ENCODE assay signal across 8 mouse cellular contexts in the genomic region with DNA sequence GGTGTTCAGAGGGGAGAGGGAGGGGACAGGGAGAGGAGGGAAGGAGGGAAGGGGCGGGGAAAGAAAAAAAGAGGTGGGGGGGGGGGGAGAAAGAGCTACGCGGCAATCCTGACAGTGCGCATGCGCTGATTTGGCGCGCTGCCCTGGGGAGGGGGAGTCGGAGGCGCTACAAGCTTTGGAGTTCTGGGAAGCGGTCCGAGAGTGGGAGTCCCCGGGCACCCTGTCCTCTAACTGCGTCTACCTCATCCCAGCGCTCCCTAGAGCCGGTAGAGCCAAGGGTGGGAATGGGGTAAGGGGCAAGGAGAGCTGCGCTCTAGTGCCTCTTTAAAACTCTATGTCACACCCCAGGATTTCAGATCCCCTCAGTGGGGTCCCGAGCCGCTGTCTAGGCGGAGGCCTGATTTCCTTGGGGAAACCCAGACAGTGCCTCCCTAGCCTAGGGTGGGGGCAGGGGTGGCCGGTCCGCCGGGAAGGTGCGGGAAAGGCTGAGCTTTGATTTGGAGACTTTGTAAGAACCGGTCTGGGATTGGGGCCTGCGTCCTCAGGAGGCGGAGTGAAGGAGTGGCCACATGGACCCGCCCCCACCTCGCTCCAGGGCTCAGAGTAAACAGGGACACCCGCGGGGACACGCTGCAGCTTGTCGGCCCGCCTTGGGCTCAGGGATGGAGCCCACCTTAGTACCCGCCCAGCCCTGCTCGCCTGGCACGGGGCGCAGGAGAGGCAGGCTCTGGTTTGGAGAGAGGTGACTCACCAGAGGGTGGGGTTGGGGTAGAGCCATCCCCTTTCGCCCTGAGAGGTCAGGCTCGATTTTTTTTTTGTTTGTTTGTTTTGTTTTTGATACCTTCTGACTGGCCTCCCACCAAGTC. TPM values are rescaled to one million over a fixed set of nuclear protein-coding genes. Genes with fewer than 3 reads are reported as not detected.
DNase-seq lines count a peak whose midpoint lies in the region; ATAC-seq and TF ChIP-seq lines count a peak whose summit lies in the region.

No protein-coding gene starts in this region.

- H3K4me3 ChIP-seq in cerebellum, adult 2 months (replicated peaks; ENCODE audit: insufficient read depth, low read depth, low read length) = peak overlapping the region; percentile 90
- H3K4me3 ChIP-seq in forebrain, postnatal 0 days (ENCODE audit: low read depth, low read length) = peak overlapping the region; percentile 90
- H3K4me3 ChIP-seq in lung, postnatal 0 days (ENCODE audit: low read depth, low read length) = peak overlapping the region; percentile 62

- H3K27ac ChIP-seq in cerebellum, adult 2 months (ENCODE audit: insufficient read depth, low read length) = peak overlapping the region; percentile 94
- H3K27ac ChIP-seq in forebrain, postnatal 0 days (ENCODE audit: low read depth, low read length) = peak overlapping the region; percentile 72
- peak overlapping the region; percentile 98 for H3K27ac ChIP-seq in lung, postnatal 0 days (ENCODE audit: low read length)

- no peaks in the 10 kb centered on the region for H3K27me3 ChIP-seq in cerebellum, adult 2 months (ENCODE audit: control insufficient read depth, insufficient read depth, low read length)
- no peaks in the 10 kb centered on the region for H3K27me3 ChIP-seq in forebrain, postnatal 0 days (ENCODE audit: insufficient read depth, low read length)
- H3K27me3 ChIP-seq in lung, postnatal 0 days (replicated peaks; ENCODE audit: insufficient read depth, low read length) = peaks cover 3% of the 10 kb centered on the region; the same call in 1 of the 2 replicates

- H3K4me1 ChIP-seq in cerebellum, adult 2 months (ENCODE audit: control insufficient read depth, insufficient read depth, low read length) = peaks cover 13% of the 10 kb centered on the region
- H3K4me1 ChIP-seq in forebrain, postnatal 0 days (ENCODE audit: insufficient read depth) = peaks cover 30% of the 10 kb centered on the region
- H3K4me1 ChIP-seq in lung, postnatal 0 days (ENCODE audit: insufficient read depth, low read depth, low read length) = peaks cover under 1% of the 10 kb centered on the region

- no peak for TF ChIP-seq CTCF in cerebellum, adult 2 months (IDR thresholded peaks at IDR 0.05; ENCODE audit: borderline replicate concordance, insufficient read depth, low read depth, low read length)
- TF ChIP-seq CTCF in forebrain, postnatal 0 days (IDR thresholded peaks at IDR 0.05; ENCODE audit: low read depth) = 0 out of 2 replicates have a peak, but pooled peaks have one; percentile 3
- TF ChIP-seq CTCF in lung, postnatal 0 days (IDR thresholded peaks at IDR 0.05) = no peak

- peak; percentile 74 for TF ChIP-seq POLR2A in cerebellum, adult 2 months (IDR thresholded peaks at IDR 0.05; ENCODE audit: borderline replicate concordance, insufficient read depth, low read length)

- peak overlapping the region; percentile 96 for H3K9ac ChIP-seq in forebrain, postnatal 0 days
- H3K9ac ChIP-seq in lung, postnatal 0 days (replicated peaks; ENCODE audit: low read depth) = peak overlapping the region; percentile 66

- ATAC-seq in forebrain, postnatal 0 days = peak; percentile 73
- peak; percentile 88 for ATAC-seq in lung, postnatal 0 days

- no peaks in the 10 kb centered on the region for H3K36me3 ChIP-seq in forebrain, postnatal 0 days (ENCODE audit: insufficient read depth)
- H3K36me3 ChIP-seq in lung, postnatal 0 days (ENCODE audit: insufficient read depth, low read length) = no peaks in the 10 kb centered on the region

- DNase-seq in ES-CJ7 (ENCODE audit: low read depth, low spot score) = peak; percentile 95
- DNase-seq in cerebellum, adult 2 months = peak; percentile 94
- DNase-seq in forebrain, postnatal 0 days = peak; percentile 96
- peak; percentile 89 for DNase-seq in heart, postnatal 4 days
- peak; percentile 94 to 96 for DNase-seq in layer of hippocampus, postnatal 10 days (ENCODE audit: low spot score in 2 of 2)
- peak; percentile 97 for DNase-seq in lung, postnatal 0 days (ENCODE audit: low spot score)
- peak; percentile 86 for DNase-seq in ovary, postnatal 14 days (ENCODE audit: low spot score)
- peak; percentile 92 to 96 for DNase-seq in urinary bladder, adult 18-20 months (ENCODE audit: low spot score in 2 of 2)

- peak overlapping the region; percentile 92 for H3K4me2 ChIP-seq in forebrain, postnatal 0 days (ENCODE audit: low read depth)
- H3K4me2 ChIP-seq in lung, postnatal 0 days (replicated peaks; ENCODE audit: low read depth, low read length) = peak overlapping the region; percentile 96

- TF ChIP-seq EP300 in lung, postnatal 0 days (IDR thresholded peaks at IDR 0.05) = peak; percentile 57

- WGBS in cerebellum, adult 2 months = under 1% methylated on average over 37 of the region's 39 CpGs
- WGBS in forebrain, postnatal 0 days = under 1% methylated on average over 34 of the region's 39 CpGs
- 3% methylated on average over 27 of the region's 39 CpGs for WGBS in lung, postnatal 0 days

- H3K9me3 ChIP-seq in forebrain, postnatal 0 days (ENCODE audit: low read length) = no peaks in the 10 kb centered on the region
- no peaks in the 10 kb centered on the region for H3K9me3 ChIP-seq in lung, postnatal 0 days (ENCODE audit: low read length)

RNA-seq across cellular contexts. Expression of a gene that starts 0.5 kb away (rescaled TPM):
- polyA plus RNA-seq in cerebellum, adult 2 months (2012; rRNA removed) = 346 and 366 TPM in 2 replicates
- 183 and 228 TPM in 2 replicates for total RNA-seq in forebrain, postnatal 0 days (2014; rRNA removed)
- 42.2 and 70.4 TPM in 2 replicates for polyA plus RNA-seq in forebrain, postnatal 0 days (2015; fragmentation: Nextera tagmentation; extraction: Ambion mirVana)
- total RNA-seq in heart, postnatal 4 days (2021) = 10 to 100 TPM; 68.8 to 73.0 TPM
- total RNA-seq in layer of hippocampus, postnatal 10 days (2021) = 100 to 1,000 TPM; 263 to 291 TPM
- 71.0 and 75.4 TPM in 2 replicates for polyA plus RNA-seq in lung, postnatal 0 days (2015; fragmentation: Nextera tagmentation; extraction: Ambion mirVana)

RNA-seq across cellular contexts. Expression of a gene that starts 21.4 kb away (rescaled TPM):
- polyA plus RNA-seq in cerebellum, adult 2 months (2012; rRNA removed) = 8.7 TPM in 2 replicates
- 4.6 and 5.4 TPM in 2 replicates for total RNA-seq in forebrain, postnatal 0 days (2014; rRNA removed)
- 4.3 and 4.4 TPM in 2 replicates for polyA plus RNA-seq in forebrain, postnatal 0 days (2015; fragmentation: Nextera tagmentation; extraction: Ambion mirVana)
- total RNA-seq in heart, postnatal 4 days (2021) = 10 to 100 TPM; 41.7 to 42.1 TPM
- total RNA-seq in layer of hippocampus, postnatal 10 days (2021) = 1 to 10 TPM; 6.9 to 7.1 TPM
- 39.1 and 41.9 TPM in 2 replicates for polyA plus RNA-seq in lung, postnatal 0 days (2015; fragmentation: Nextera tagmentation; extraction: Ambion mirVana)

RNA-seq across cellular contexts. Expression of a gene that starts 45.3 kb away (rescaled TPM):
- polyA plus RNA-seq in cerebellum, adult 2 months (2012; rRNA removed) = 6.7 and 9.0 TPM in 2 replicates
- 3.4 and 6.1 TPM in 2 replicates for total RNA-seq in forebrain, postnatal 0 days (2014; rRNA removed)
- 2.8 and 3.2 TPM in 2 replicates for polyA plus RNA-seq in forebrain, postnatal 0 days (2015; fragmentation: Nextera tagmentation; extraction: Ambion mirVana)
- 1 to 10 TPM; 8.9 TPM for total RNA-seq in heart, postnatal 4 days (2021)
- 1 to 10 TPM; 4.0 to 5.5 TPM for total RNA-seq in layer of hippocampus, postnatal 10 days (2021)
- 5.0 and 6.3 TPM in 2 replicates for polyA plus RNA-seq in lung, postnatal 0 days (2015; fragmentation: Nextera tagmentation; extraction: Ambion mirVana)

RNA-seq across cellular contexts. Expression of a gene that starts 46.9 kb away (rescaled TPM):
- polyA plus RNA-seq in cerebellum, adult 2 months (2012; rRNA removed) = 59.2 and 69.9 TPM in 2 replicates
- total RNA-seq in forebrain, postnatal 0 days (2014; rRNA removed) = 12.9 and 14.4 TPM in 2 replicates
- polyA plus RNA-seq in forebrain, postnatal 0 days (2015; fragmentation: Nextera tagmentation; extraction: Ambion mirVana) = 4.5 and 4.8 TPM in 2 replicates
- total RNA-seq in heart, postnatal 4 days (2021) = 10 to 100 TPM; 13.5 to 14.9 TPM
- 10 to 100 TPM; 32.3 to 36.2 TPM for total RNA-seq in layer of hippocampus, postnatal 10 days (2021)
- polyA plus RNA-seq in lung, postnatal 0 days (2015; fragmentation: Nextera tagmentation; extraction: Ambion mirVana) = 7.7 and 8.4 TPM in 2 replicates

Comparison
In these comparisons a context has a peak if more than half of its experiments do, and no peak if none do; other contexts are left out.
1. Peak in every context shown above with its lines: DNase-seq, ATAC-seq, H3K4me3 ChIP-seq and H3K27ac ChIP-seq.